Mouse (Mus musculus) liver, embryonic 11.5 days (tissue): ENCODE data around the gene Cplx1. TPM values are rescaled to one million over a fixed set of nuclear protein-coding genes. Genes with fewer than 3 reads are reported as not detected.
"Not testable (repeated sequence)": the region's sequence is repeated elsewhere in the genome, so short reads cannot be mapped to it uniquely, and the experiment has no call there.

Source experiments
- ATAC-seq: fragments of 200-750 bp; cut with Nextera tagmentation; replicated peaks from 2 replicates; pipeline ENCODE4 v1.8.0; 2017; ENCODE audit warnings: moderate number of reproducible peaks, mild to moderate bottlenecking, moderate TSS enrichment, moderate library complexity; ENCODE audit not compliant: low FRiP score
- DNase-seq: peaks from one replicate; pipeline ENCODE4 v3.0.0-alpha.2; 2017; ENCODE audit warnings: low spot score
- H3K27ac ChIP-seq: fragments of 300-500 bp; sonication (generic); 2 replicates; pipeline ENCODE4 v1.5.1; 2014; ENCODE audit warnings: mild to moderate bottlenecking, low read depth, low read length, control low read depth
- H3K27me3 ChIP-seq: fragments of 300-500 bp; sonication (generic); replicated peaks from 2 replicates; pipeline ENCODE4 v1.6.1; 2014; ENCODE audit warnings: low read length, mixed read lengths; ENCODE audit not compliant: control insufficient read depth, insufficient read depth
- H3K36me3 ChIP-seq: fragments of 300-500 bp; sonication (generic); 2 replicates; pipeline ENCODE4 v1.6.1; 2014; ENCODE audit warnings: mild to moderate bottlenecking, low read length, moderate library complexity, mixed read lengths; ENCODE audit not compliant: control insufficient read depth, insufficient read depth
- H3K4me1 ChIP-seq: fragments of 300-500 bp; sonication (generic); replicated peaks from 2 replicates; pipeline ENCODE4 v1.6.1; 2014; ENCODE audit warnings: low read length, mixed read lengths; ENCODE audit not compliant: control insufficient read depth, insufficient read depth
- H3K4me2 ChIP-seq: fragments of 300-500 bp; sonication (generic); 2 replicates; pipeline ENCODE4 v1.6.1; 2014; ENCODE audit warnings: mild to moderate bottlenecking, control low read depth, moderate library complexity
- H3K4me3 ChIP-seq: fragments of 300-500 bp; sonication (generic); 2 replicates; pipeline ENCODE4 v1.5.1; 2014; ENCODE audit warnings: low read depth, low read length, control low read depth
- H3K9ac ChIP-seq: fragments of 300-500 bp; sonication (generic); 2 replicates; pipeline ENCODE4 v1.6.1; 2014; ENCODE audit warnings: low read depth, low read length, control low read depth
- H3K9me3 ChIP-seq: fragments of 300-500 bp; sonication (generic); 2 replicates; pipeline ENCODE4 v1.6.1; 2016; ENCODE audit warnings: low read length, inconsistent platforms, mixed read lengths; ENCODE audit not compliant: control insufficient read depth
- WGBS: fragments of 180-500 bp; shearing (Covaris S2); extraction: QIAGEN DNeasy Blood & Tissue Kit; methylation state at CpG from one replicate; pipeline ENCODE4 v1.1.7; 2014; 5-methylcytosine and 5-hydroxymethylcytosine counted together
- polyA plus RNA-seq: library from polyadenylated mRNA; unstranded; fragments of >200 nt; fragmentation: Nextera tagmentation; extraction: Ambion mirVana; gene quantifications from 2 replicates; pipeline ENCODE4 v1.2.1, GENCODE M21; 2014

Gene Cplx1
- polyA plus RNA-seq, 1 experiment from 2014 or later: not detected

DNA sequence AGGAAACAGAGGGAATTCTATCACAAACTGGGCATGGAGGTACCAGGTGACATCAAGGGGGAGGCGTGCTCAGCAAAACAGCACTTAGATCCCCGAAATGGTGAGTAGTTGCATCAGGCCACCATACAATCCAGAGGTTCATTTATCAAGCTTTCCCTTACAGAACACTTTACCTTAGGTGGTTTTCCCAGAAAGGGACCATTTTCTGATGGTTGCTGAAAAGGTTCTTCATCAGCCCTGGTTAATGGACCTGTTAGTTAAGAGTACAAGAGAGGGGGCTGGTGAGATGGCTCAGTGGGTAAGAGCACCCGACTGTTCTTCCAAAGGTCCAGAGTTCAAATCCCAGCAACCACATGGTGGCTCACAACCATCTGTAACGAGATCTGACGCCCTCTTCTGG, 63.7 kb downstream of the Cplx1 start:
- H3K9ac ChIP-seq, H3K4me1 ChIP-seq, DNase-seq, H3K4me3 ChIP-seq, H3K9me3 ChIP-seq, H3K27me3 ChIP-seq, H3K4me2 ChIP-seq, H3K27ac ChIP-seq, ATAC-seq: not testable (repeated sequence)
- H3K36me3 ChIP-seq: peaks cover 27% of the 10 kb centered on the region
- 92% methylated on average over 3 of the region's 5 CpGs for WGBS

DNA sequence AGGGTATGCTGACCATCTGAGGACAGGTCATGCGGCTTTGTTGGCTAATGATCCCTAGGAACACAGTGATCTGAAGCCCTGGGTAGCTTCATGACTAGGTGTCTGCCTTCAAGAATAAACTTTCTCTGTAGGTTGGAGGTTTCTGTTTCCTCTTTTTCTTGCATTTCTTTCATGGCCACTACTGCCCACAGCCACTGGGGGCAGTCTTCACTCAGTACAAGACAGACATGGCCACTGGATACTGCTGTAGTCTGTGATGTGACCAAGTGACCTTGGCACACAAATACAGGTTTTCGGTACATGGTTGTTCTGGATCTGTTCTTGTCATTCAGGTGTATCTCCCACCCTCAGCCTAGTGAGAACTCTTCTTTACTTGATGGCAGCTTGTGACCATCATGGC, 64.6 kb downstream of the Cplx1 start:
- WGBS: 86% methylated on average over 2 of the region's 2 CpGs
- ATAC-seq: peak; percentile 50
- H3K9me3 ChIP-seq: no peaks in the 10 kb centered on the region

GRCm38 (mm10) chr5:108483006-108483405, 66.8 kb downstream of the Cplx1 start:
- no peaks in the 10 kb centered on the region for H3K27me3 ChIP-seq
- H3K36me3 ChIP-seq: peaks cover 19% of the 10 kb centered on the region
- 91% methylated on average over 6 of the region's 6 CpGs for WGBS
- no peak overlapping the region for H3K4me2 ChIP-seq
- ATAC-seq (no peak), DNase-seq (no peak)
- no peak overlapping the region for H3K9ac ChIP-seq
- H3K27ac ChIP-seq: no peak overlapping the region
- no peaks in the 10 kb centered on the region for H3K4me1 ChIP-seq
- no peak overlapping the region for H3K4me3 ChIP-seq
- no peaks in the 10 kb centered on the region for H3K9me3 ChIP-seq

More for the DNA sequence above, 64.6 kb downstream of the Cplx1 start:
- no peak overlapping the region for H3K9ac ChIP-seq
- peak; percentile 32 for DNase-seq
- H3K4me3 ChIP-seq: no peak overlapping the region
- H3K4me2 ChIP-seq: no peak overlapping the region
- no peak overlapping the region for H3K27ac ChIP-seq
- H3K36me3 ChIP-seq: peaks cover 27% of the 10 kb centered on the region
- no peaks in the 10 kb centered on the region for H3K27me3 ChIP-seq
- H3K4me1 ChIP-seq: no peaks in the 10 kb centered on the region

- 84% methylated on average over 3 of the region's 3 CpGs for WGBS
- H3K4me1 ChIP-seq: no peaks in the 10 kb centered on the region
- H3K9ac ChIP-seq: no peak overlapping the region
- ATAC-seq (no peak), DNase-seq (no peak)
- H3K4me2 ChIP-seq: no peak overlapping the region
- no peaks in the 10 kb centered on the region for H3K9me3 ChIP-seq
- no peak overlapping the region for H3K4me3 ChIP-seq
- no peaks in the 10 kb centered on the region for H3K27me3 ChIP-seq
- H3K36me3 ChIP-seq: peaks cover 52% of the 10 kb centered on the region
- H3K27ac ChIP-seq: no peak overlapping the region
Observed at GRCm38 (mm10) chr5:108475977-108476376, 73.8 kb downstream of the Cplx1 start.

DNA sequence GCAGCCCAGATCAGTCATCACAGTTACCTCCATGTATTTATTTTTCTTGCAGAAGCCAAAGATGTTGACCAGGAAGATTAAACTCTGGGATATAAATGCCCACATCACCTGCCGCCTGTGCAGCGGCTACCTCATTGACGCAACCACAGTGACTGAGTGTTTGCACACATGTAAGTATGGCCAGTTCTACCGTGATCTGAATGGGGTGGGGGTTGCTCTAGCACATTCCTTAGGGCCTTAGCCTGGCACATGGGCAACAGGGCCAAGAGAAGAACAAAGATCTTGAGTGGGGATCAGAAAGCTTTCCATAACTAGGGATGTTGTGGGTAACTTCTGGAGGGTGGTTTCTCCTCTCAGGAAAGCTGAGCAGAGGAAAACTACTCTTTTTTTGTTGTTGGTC, 76.1 kb downstream of the Cplx1 start:
- no peak overlapping the region for H3K4me3 ChIP-seq
- ATAC-seq (no peak), DNase-seq (no peak)
- H3K27me3 ChIP-seq: no peaks in the 10 kb centered on the region
- no peaks in the 10 kb centered on the region for H3K9me3 ChIP-seq
- no peak overlapping the region for H3K9ac ChIP-seq
- H3K4me1 ChIP-seq: no peaks in the 10 kb centered on the region
- H3K4me2 ChIP-seq: no peak overlapping the region
- H3K27ac ChIP-seq: no peak overlapping the region
- peaks cover 52% of the 10 kb centered on the region for H3K36me3 ChIP-seq
- WGBS: 88% methylated on average over 4 of the region's 4 CpGs

DNA sequence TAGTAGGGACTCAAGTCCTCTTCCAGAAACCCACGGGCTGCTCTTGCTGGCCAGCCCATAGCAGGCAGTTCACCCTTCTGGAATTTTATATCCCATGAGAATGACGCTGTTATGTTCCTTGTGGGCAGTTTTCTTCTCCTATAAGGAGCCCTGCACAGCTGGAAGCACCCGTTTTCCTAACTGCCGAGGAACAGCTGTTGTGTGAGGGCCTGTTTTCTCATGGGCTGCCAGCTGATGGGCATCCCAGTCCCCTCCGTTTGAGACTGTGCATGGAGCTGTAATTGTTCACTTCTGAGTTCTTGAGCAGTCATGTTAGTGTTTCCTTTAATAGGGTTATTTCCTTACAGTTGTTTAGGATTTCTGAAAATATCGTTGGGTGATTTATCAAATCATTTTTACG, 80.2 kb downstream of the Cplx1 start:
- Histone ChIP-seq H3K4me2 (no peak overlapping the region), H3K9ac (no peak overlapping the region), H3K27me3 (no peaks in the 10 kb centered on the region), H3K36me3 (peaks cover 23% of the 10 kb centered on the region), H3K4me1 (peaks cover 27% of the 10 kb centered on the region), H3K4me3 (no peak overlapping the region), H3K27ac (no peak overlapping the region), H3K9me3 (no peaks in the 10 kb centered on the region)
- ATAC-seq (no peak), DNase-seq (no peak)
- 87% methylated on average over 7 of the region's 7 CpGs for WGBS

Other genes starting within 250 kb of the Cplx1 start
- gene Pigg, start 237.4 kb downstream of the Cplx1 start, polyA plus RNA-seq: 3.9 and 4.6 TPM in 2 replicates
- gene Gm42517, start 182.1 kb downstream of the Cplx1 start, polyA plus RNA-seq: 0.23 and 0.25 TPM in 2 replicates
- gene Pde6b, start 161.6 kb downstream of the Cplx1 start, polyA plus RNA-seq: 0.22 and 0.48 TPM in 2 replicates
- gene Atp5k, start 115.6 kb downstream of the Cplx1 start, polyA plus RNA-seq: 419 and 473 TPM in 2 replicates
- gene Mfsd7a, start 101.1 kb downstream of the Cplx1 start, polyA plus RNA-seq: 0.12 TPM in 1 of 2 replicates, not detected in the other
- gene Pcgf3, start 88.8 kb downstream of the Cplx1 start, polyA plus RNA-seq: 17.6 and 19.6 TPM in 2 replicates
- 55.0 and 55.6 TPM in 2 replicates for gene Gak, start 79.7 kb upstream of the Cplx1 start, polyA plus RNA-seq
- gene Tmem175, start 79.7 kb upstream of the Cplx1 start, polyA plus RNA-seq: 24.7 and 30.4 TPM in 2 replicates
- gene Idua, start 110.3 kb upstream of the Cplx1 start, polyA plus RNA-seq: 9.8 and 10.1 TPM in 2 replicates
- 5.8 and 8.8 TPM in 2 replicates for gene Dgkq, start 119.6 kb upstream of the Cplx1 start, polyA plus RNA-seq
- gene Slc26a1, start 125.5 kb upstream of the Cplx1 start, polyA plus RNA-seq: 11.6 and 14.4 TPM in 2 replicates
- 21.3 and 22.1 TPM in 2 replicates for gene Fgfrl1, start 142.4 kb upstream of the Cplx1 start, polyA plus RNA-seq
- 2.4 and 3.2 TPM in 2 replicates for gene Rnf212, start 225.0 kb upstream of the Cplx1 start, polyA plus RNA-seq
- gene Tmed11, start 245.3 kb upstream of the Cplx1 start, polyA plus RNA-seq: not detected in 2 replicates